Mouse (Mus musculus) heart, embryonic 15.5 days (tissue): Measurements from ENCODE around the gene Gm49368. TPM values are rescaled to one million over a fixed set of nuclear protein-coding genes. Genes with fewer than 3 reads are reported as not detected.
"Not testable (repeated sequence)": the region's sequence is repeated elsewhere in the genome, so short reads cannot be mapped to it uniquely, and the experiment has no call there.

Experiments
- ATAC-seq: fragments of 200-750 bp; cut with Nextera tagmentation; replicated peaks from 2 replicates; pipeline ENCODE4 v1.8.0; 2017; ENCODE audit warnings: low read depth, moderate TSS enrichment; ENCODE audit not compliant: insufficient number of reproducible peaks, insufficient read depth, low FRiP score
- H3K27ac ChIP-seq: fragments of 300-500 bp; sonication (generic); 2 replicates; pipeline ENCODE4 v1.5.1; 2015; ENCODE audit warnings: mild to moderate bottlenecking, inconsistent platforms
- H3K27me3 ChIP-seq: fragments of 300-500 bp; sonication (generic); 2 replicates; pipeline ENCODE4 v1.6.1; 2015; ENCODE audit warnings: inconsistent platforms
- H3K36me3 ChIP-seq: fragments of 300-500 bp; sonication (generic); 2 replicates; pipeline ENCODE4 v1.6.1; 2015; ENCODE audit warnings: mild to moderate bottlenecking, inconsistent platforms
- H3K4me1 ChIP-seq: fragments of 300-500 bp; sonication (generic); replicated peaks from 2 replicates; pipeline ENCODE4 v1.6.1; 2015; ENCODE audit warnings: inconsistent platforms
- H3K4me2 ChIP-seq: fragments of 300-500 bp; sonication (generic); 2 replicates; pipeline ENCODE4 v1.6.1; 2015; ENCODE audit warnings: inconsistent platforms, mild to moderate bottlenecking, moderate library complexity
- H3K4me3 ChIP-seq: fragments of 300-500 bp; sonication (generic); 2 replicates; pipeline ENCODE4 v1.5.1; 2015; ENCODE audit warnings: mild to moderate bottlenecking, inconsistent platforms
- H3K9ac ChIP-seq: fragments of 300-500 bp; sonication (generic); 2 replicates; pipeline ENCODE4 v1.6.1; 2015; ENCODE audit warnings: mild to moderate bottlenecking, inconsistent platforms
- H3K9me3 ChIP-seq: fragments of 300-500 bp; sonication (generic); replicated peaks from 2 replicates; pipeline ENCODE4 v1.6.1; 2016; ENCODE audit warnings: inconsistent platforms
- WGBS: fragments of 180-500 bp; shearing (Covaris S2); methylation state at CpG from one replicate; pipeline ENCODE4 v1.1.7; 2015; ENCODE audit warnings: mixed read lengths; 5-methylcytosine and 5-hydroxymethylcytosine counted together
- polyA plus RNA-seq: library from polyadenylated mRNA; unstranded; fragments of >200 nt; fragmentation: Nextera tagmentation; extraction: Ambion mirVana; gene quantifications from 2 replicates; pipeline ENCODE4 v1.2.1, GENCODE M21; 2015

Gene Gm49368
- polyA plus RNA-seq, result not detected in 2 replicates

DNA sequence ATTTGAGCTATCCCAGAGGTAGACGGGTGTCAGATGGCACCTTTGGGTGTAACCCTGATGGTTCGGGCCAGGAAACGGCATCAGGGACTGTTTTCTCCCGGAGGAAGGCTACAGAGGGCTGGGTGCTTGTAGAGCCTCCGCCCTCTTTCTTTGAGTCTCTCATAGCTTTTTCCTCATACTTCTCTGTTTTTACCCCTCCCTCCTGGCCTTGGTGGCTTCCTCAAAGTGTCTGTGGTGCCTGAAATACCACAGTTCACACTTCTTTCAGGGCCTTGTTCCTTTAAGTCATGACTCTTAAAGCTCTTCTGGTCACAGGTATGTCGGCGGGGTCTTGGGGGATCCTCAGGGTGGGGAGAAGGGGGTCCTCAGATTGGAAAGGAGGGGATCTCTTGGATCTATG, at the start of gene Gm49368, which contains the start of gene Itgam:
Gm49368 (plus strand) TSS at position 228 of the 400 bp plus-strand sequence.
Itgam (plus strand) TSS at position 185 of the 400 bp plus-strand sequence.
- no peaks in the 10 kb centered on the region for H3K9me3 ChIP-seq
- 84% methylated on average over 7 of the region's 7 CpGs for WGBS
- ATAC-seq, result no peak
- H3K9ac ChIP-seq, result no peak within 1 kb of the TSS
- H3K4me3 ChIP-seq, result no peak within 1 kb of the TSS
- no peak within 1 kb of the TSS for H3K4me2 ChIP-seq
- no peak within 1 kb of the TSS for H3K27ac ChIP-seq
- no peaks in the 10 kb centered on the region for H3K4me1 ChIP-seq
- H3K36me3 ChIP-seq, result no peaks in the 10 kb centered on the region
- no peaks in the 10 kb centered on the region for H3K27me3 ChIP-seq

DNA sequence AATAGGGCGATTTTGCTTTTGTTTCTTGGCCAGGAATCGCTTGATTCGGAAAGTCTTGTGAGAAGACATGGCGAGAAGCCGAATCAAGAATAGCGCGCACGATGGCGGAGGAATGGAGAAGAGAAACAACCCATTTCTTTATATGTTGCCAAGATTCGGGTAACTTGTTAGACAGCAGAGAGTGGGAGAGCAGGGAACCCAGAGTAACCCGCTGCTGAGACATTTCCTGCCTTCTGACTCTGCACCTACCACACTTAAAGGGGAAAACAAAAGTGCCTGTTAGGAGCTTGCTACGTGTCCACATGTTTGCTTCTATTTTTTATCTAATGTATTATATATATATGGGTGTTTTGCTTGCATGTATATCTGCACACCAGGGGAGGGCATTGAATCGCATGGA, 49.4 kb upstream of the Gm49368 start:
- no peak overlapping the region for H3K27ac ChIP-seq
- H3K27me3 ChIP-seq, result peaks cover 12% of the 10 kb centered on the region; the same call in 1 of the 2 replicates
- no peak overlapping the region for H3K4me3 ChIP-seq
- H3K4me2 ChIP-seq, result no peak overlapping the region
- no peak overlapping the region for H3K9ac ChIP-seq
- ATAC-seq, result no peak
- H3K4me1 ChIP-seq, result peaks cover 8% of the 10 kb centered on the region
- WGBS, result 90% methylated on average over 13 of the region's 13 CpGs
- no peaks in the 10 kb centered on the region for H3K9me3 ChIP-seq
- no peaks in the 10 kb centered on the region for H3K36me3 ChIP-seq

DNA sequence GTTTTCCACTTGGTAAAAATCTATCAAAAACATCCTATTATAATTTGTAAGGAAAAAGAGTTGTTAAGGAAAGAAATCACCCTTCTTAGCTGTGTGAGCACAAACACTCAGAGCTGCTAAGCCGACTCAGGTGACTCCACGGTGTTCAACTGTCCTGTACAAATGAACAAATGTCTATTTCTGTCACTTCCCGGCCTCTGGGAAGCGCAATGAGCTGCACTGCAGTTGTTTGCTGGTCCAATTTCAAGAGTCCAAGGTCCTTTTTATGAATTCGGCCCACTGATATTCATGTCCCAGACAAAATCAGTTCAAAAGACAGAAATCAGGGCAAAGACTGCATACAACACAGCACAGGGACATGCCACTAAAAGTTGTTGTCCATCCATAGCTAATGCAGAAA, 46.3 kb upstream of the Gm49368 start:
- ATAC-seq, H3K9ac ChIP-seq, H3K4me2 ChIP-seq, H3K27me3 ChIP-seq, H3K36me3 ChIP-seq, H3K27ac ChIP-seq, H3K4me1 ChIP-seq, H3K4me3 ChIP-seq, H3K9me3 ChIP-seq: not testable (repeated sequence)
- 68% methylated on average over 5 of the region's 5 CpGs for WGBS

DNA sequence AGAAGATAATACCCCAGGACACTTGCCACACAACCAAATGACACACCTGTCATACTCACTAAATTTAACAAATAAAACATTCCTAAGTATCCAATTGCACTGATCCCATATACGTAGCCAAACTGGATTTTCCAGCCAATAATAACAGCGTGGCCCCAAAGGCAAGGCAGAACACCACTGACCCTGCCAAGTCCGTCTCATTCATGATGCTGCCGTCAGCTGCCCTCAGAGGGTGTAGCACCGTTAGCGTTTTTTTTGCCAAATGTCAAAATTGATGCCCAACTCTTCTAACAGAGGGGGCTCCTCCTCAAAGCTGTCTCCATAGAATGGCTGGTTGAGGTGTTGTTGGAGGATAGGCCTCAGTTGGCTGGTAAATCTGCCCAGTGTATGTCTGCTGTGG, 45.8 kb upstream of the Gm49368 start:
- no peaks in the 10 kb centered on the region for H3K4me1 ChIP-seq
- no peaks in the 10 kb centered on the region for H3K27me3 ChIP-seq
- 76% methylated on average over 6 of the region's 6 CpGs for WGBS
- H3K9me3 ChIP-seq, result no peaks in the 10 kb centered on the region
- no peak for ATAC-seq
- H3K9ac ChIP-seq, result no peak overlapping the region
- H3K4me2 ChIP-seq, result no peak overlapping the region
- no peak overlapping the region for H3K4me3 ChIP-seq
- H3K27ac ChIP-seq, result no peak overlapping the region
- no peaks in the 10 kb centered on the region for H3K36me3 ChIP-seq

DNA sequence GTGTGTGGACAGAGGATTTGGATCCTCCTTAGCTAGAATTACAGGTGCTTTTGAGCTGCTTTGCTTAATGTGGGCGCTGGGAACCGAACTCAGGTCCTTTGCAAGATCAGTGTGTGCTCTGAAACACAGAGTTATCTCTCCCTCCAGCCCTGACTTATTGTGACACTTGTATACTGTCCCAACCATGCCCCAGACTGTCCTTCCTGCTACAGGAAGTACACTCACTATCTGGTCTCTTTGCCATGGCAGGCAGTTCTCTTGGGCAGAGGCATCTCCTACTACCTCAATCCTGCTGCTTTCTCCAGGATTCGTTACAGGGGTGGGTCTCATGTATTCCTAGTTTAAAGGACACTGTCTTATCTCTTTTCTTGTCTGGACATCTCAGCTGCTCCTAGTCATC, 44.2 kb upstream of the Gm49368 start:
- H3K27ac ChIP-seq, result no peak overlapping the region
- H3K27me3 ChIP-seq, result no peaks in the 10 kb centered on the region
- H3K4me2 ChIP-seq, result no peak overlapping the region
- 87% methylated on average over 3 of the region's 3 CpGs for WGBS
- no peak for ATAC-seq
- no peak overlapping the region for H3K4me3 ChIP-seq
- no peaks in the 10 kb centered on the region for H3K4me1 ChIP-seq
- H3K9ac ChIP-seq, result no peak overlapping the region
- H3K36me3 ChIP-seq, result no peaks in the 10 kb centered on the region
- no peaks in the 10 kb centered on the region for H3K9me3 ChIP-seq

DNA sequence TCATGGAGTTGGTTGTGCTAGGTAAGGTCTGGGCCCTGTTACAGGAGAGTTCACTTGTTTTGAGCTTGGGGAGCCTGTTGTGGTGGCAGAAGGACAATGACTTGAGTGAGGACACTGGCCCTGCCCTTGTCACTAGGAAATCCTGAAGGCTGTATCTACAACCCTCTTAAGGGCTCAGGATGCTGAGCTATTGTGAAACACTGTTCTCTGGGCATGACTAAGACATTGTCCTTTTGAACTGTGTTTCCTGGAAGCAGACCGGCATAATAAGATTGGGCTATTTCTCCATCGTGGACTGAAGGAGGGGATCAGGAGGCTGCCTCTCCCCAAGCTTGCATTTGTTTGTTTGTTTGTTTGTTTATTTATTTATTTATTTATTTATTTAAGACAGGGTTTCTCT, 43.3 kb upstream of the Gm49368 start:
- Histone ChIP-seq H3K36me3 (no peaks in the 10 kb centered on the region), H3K9ac (no peak overlapping the region), H3K27ac (no peak overlapping the region), H3K9me3 (no peaks in the 10 kb centered on the region), H3K27me3 (no peaks in the 10 kb centered on the region), H3K4me3 (no peak overlapping the region), H3K4me2 (no peak overlapping the region), H3K4me1 (no peaks in the 10 kb centered on the region)
- no peak for ATAC-seq
- WGBS, result 78% methylated on average over 2 of the region's 2 CpGs

DNA sequence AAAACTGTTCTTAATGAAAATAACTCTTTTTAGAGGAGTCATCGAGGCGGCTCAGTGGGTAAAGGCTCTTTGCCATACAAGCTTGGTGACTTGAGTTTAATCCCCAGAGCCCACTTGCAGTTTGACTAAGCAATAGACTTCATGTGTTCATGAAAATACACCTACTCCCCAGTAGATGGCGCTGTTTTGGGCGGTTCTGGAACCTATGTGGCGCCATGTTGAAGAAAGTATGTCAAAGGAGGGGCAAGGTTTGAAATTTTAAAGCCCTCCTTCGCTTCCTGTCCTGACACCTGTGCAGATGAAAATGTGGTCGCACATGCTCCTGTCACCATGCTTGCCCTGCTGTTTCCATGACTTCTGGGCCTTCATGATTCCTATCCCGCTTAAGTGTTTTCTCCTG, 39.5 kb upstream of the Gm49368 start:
- Histone ChIP-seq H3K4me1 (no peaks in the 10 kb centered on the region), H3K9me3 (no peaks in the 10 kb centered on the region), H3K4me3 (no peak overlapping the region), H3K27ac (no peak overlapping the region), H3K4me2 (no peak overlapping the region), H3K36me3 (no peaks in the 10 kb centered on the region), H3K27me3 (no peaks in the 10 kb centered on the region), H3K9ac (no peak overlapping the region)
- WGBS, result 63% methylated on average over 8 of the region's 8 CpGs
- ATAC-seq, result no peak

DNA sequence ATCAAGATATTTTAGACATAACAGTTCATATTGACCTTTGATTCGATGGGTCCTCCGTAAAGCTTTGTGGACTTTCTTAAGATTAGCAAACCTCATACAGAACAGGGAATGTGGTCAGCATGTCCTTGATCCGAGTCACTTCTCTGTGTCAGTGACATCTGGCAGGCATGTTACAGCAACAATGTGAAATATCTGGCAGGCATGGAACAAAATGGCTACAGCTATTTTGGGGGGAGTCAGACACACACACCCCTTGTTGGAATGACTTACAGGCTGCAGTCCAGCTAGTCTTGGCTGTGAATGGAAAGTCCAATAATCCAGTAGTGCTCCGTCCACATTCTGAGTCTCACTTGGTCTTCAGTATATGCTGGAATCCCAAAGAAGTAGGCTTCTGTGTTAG, 38.9 kb upstream of the Gm49368 start:
- no peak overlapping the region for H3K9ac ChIP-seq
- no peaks in the 10 kb centered on the region for H3K36me3 ChIP-seq
- H3K27me3 ChIP-seq, result no peaks in the 10 kb centered on the region
- WGBS, result 65% methylated on average over 4 of the region's 4 CpGs
- no peaks in the 10 kb centered on the region for H3K9me3 ChIP-seq
- no peak overlapping the region for H3K4me2 ChIP-seq
- no peak overlapping the region for H3K4me3 ChIP-seq
- no peak overlapping the region for H3K27ac ChIP-seq
- no peak for ATAC-seq
- no peaks in the 10 kb centered on the region for H3K4me1 ChIP-seq

DNA sequence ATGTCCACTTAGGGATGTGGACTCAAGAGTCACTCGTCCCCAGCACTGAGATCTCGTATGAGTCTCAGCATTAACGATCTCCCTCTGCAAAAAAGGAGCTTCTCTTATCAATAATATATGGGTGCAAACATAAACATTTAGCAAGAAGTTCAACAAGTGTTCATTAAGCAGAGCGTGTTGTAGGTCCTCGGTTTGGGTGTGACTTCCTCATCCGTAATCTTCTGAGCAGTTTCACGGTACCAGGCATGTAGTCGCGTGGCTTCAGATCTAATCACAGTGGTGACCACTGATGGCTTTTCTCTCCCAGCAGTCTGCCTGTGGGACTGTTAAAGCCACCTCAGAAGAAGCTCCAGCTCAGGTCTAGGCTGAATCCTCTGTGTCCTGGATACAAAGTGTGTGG, 38.1 kb upstream of the Gm49368 start:
- H3K9me3 ChIP-seq, result no peaks in the 10 kb centered on the region
- no peak for ATAC-seq

DNA sequence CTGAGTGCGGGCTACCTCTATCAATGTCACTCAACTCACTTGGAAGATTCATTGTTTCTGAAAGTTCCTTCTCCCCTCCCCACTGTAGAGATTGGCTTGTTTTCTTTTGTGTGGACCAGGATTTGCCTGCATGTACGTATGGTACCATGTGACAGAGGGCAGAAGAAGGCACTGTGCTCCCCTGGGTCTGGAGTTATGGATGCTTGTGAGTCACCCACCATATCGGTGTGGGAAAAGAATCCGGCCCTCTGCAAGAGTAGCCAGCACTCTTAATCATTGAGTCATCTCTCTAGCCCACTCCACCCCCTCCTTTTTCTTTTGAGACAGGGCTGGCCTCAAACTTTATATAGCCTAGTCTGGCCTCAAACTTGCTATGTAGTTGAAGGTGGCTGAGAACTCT, 37.6 kb upstream of the Gm49368 start:
- H3K36me3 ChIP-seq, result no peaks in the 10 kb centered on the region
- no peak overlapping the region for H3K27ac ChIP-seq
- no peaks in the 10 kb centered on the region for H3K9me3 ChIP-seq
- no peak overlapping the region for H3K4me2 ChIP-seq
- no peak for ATAC-seq
- no peak overlapping the region for H3K9ac ChIP-seq
- WGBS, result 68% methylated on average over 4 of the region's 4 CpGs
- no peaks in the 10 kb centered on the region for H3K4me1 ChIP-seq
- H3K27me3 ChIP-seq, result no peaks in the 10 kb centered on the region
- no peak overlapping the region for H3K4me3 ChIP-seq

More for the DNA sequence above, 38.1 kb upstream of the Gm49368 start:
- H3K36me3 ChIP-seq, result no peaks in the 10 kb centered on the region
- H3K4me1 ChIP-seq, result no peaks in the 10 kb centered on the region
- no peak overlapping the region for H3K9ac ChIP-seq
- no peak overlapping the region for H3K4me3 ChIP-seq
- H3K27me3 ChIP-seq, result no peaks in the 10 kb centered on the region
- 86% methylated on average over 9 of the region's 9 CpGs for WGBS
- H3K4me2 ChIP-seq, result no peak overlapping the region
- no peak overlapping the region for H3K27ac ChIP-seq

DNA sequence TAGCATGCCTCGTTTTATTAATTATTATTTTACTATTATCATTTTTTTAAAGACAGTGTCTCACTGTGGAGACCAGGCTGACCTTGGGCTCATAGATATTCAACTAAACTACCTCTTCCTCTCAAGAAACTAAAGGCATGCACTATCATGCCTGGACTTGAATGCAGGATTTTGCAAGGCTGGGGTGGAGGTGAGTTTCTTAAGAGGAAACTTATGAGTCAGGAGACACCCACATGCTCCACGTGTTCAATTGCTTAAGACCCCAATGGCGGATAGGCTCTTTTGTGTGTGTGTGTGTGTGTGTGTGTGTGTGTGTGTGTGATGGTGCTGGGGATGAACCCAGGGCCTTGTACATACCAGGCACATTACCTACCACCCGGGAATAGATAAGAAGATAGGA, 37.1 kb upstream of the Gm49368 start:
- H3K27ac ChIP-seq, result no peak overlapping the region
- H3K4me1 ChIP-seq, result no peaks in the 10 kb centered on the region
- H3K36me3 ChIP-seq, result no peaks in the 10 kb centered on the region
- H3K9ac ChIP-seq, result no peak overlapping the region
- ATAC-seq, result no peak
- H3K4me2 ChIP-seq, result no peak overlapping the region
- WGBS, result 66% methylated on average over 4 of the region's 4 CpGs
- H3K9me3 ChIP-seq, result no peaks in the 10 kb centered on the region
- H3K27me3 ChIP-seq, result no peaks in the 10 kb centered on the region
- no peak overlapping the region for H3K4me3 ChIP-seq

DNA sequence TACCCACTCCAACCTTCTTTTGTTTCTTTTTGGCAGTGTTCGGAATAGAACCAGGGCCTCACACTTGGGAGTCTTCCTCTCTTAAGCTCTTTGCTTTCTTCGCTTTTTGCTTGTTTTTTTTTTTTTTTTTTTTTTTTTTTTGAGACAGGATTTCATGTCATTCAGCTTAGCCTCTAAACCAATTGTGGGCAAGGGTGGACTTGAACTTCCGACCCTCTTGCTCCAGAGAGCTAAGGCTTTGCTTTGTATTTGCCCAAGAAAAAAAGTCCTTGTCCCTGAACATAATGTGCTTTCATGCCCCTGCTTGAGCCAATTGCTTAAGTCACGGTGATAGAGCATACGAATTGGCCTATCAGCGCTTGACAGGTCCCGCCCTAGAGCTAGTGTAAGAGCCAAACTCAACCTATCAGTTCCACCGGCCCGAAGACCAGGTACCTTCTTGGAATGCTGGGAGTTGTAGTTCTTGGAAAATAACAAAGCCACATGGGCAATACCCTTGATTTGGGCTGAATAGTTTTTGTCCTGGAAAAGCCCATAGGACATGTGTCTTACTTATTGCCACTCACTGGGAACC, 31.0 kb upstream of the Gm49368 start:
- Histone ChIP-seq H3K9me3 (no peaks in the 10 kb centered on the region), H3K27me3 (no peaks in the 10 kb centered on the region), H3K4me1 (no peaks in the 10 kb centered on the region), H3K4me2 (no peak overlapping the region), H3K4me3 (no peak overlapping the region), H3K36me3 (no peaks in the 10 kb centered on the region), H3K9ac (no peak overlapping the region), H3K27ac (no peak overlapping the region)
- WGBS, result 46% methylated on average over 9 of the region's 9 CpGs
- ATAC-seq, result no peak
